ENCODE assay signal across 8 mouse cellular contexts in genomic region chr13:21180551-21181530, GRCm38 (mm10). TPM values are rescaled to one million over a fixed set of nuclear protein-coding genes. Genes with fewer than 3 reads are reported as not detected.
A peak's percentile ranks its signal among the peaks of the same experiment; 100 is the strongest.
DNase-seq lines count a peak whose midpoint lies in the region; ATAC-seq and TF ChIP-seq lines count a peak whose summit lies in the region.
"Had no signal": no experiment of that assay in that cellular context is flagged by ENCODE, and none has a peak within 500 bp of the region (broad histone marks: within the 10 kb centered on the region; RNA-seq: fewer than 3 reads in every experiment).

No protein-coding gene starts in this region.

- peaks cover 49% of the 10 kb centered on the region for H3K36me3 ChIP-seq in E14TG2a.4 (ENCODE audit: insufficient read depth, low read length)
- peaks cover 43% of the 10 kb centered on the region for H3K36me3 ChIP-seq in embryonic facial prominence, embryonic 10.5 days (replicated peaks)
- peaks cover 27% of the 10 kb centered on the region for H3K36me3 ChIP-seq in heart, embryonic 11.5 days (ENCODE audit: control insufficient read depth, insufficient read depth, low read length)

- ATAC-seq in heart, embryonic 11.5 days (replicated peaks; ENCODE audit: insufficient number of reproducible peaks, low FRiP score, low TSS enrichment): peak; percentile 48

- no peak for TF ChIP-seq CTCF in E14TG2a.4 (conservative IDR thresholded peaks at IDR 0.05; ENCODE audit: low read length)

- peak overlapping the region; percentile 92 for H3K4me2 ChIP-seq in heart, embryonic 11.5 days

- peak overlapping the region; percentile 98 for H3K4me3 ChIP-seq in E14TG2a.4 (replicated peaks; ENCODE audit: low read length)
- H3K4me3 ChIP-seq in embryonic facial prominence, embryonic 10.5 days: peak overlapping the region; percentile 98
- H3K4me3 ChIP-seq in heart, embryonic 11.5 days (ENCODE audit: low read depth, low read length): peak overlapping the region; percentile 89

- peak overlapping the region; percentile 90 for H3K9ac ChIP-seq in heart, embryonic 11.5 days (ENCODE audit: low read depth, low read length)

- H3K27me3 ChIP-seq in E14TG2a.4 (ENCODE audit: insufficient read depth, low read length): no peaks in the 10 kb centered on the region
- no peaks in the 10 kb centered on the region for H3K27me3 ChIP-seq in embryonic facial prominence, embryonic 10.5 days (replicated peaks; ENCODE audit: low read depth, poor library complexity, severe bottlenecking)
- H3K27me3 ChIP-seq in heart, embryonic 11.5 days (ENCODE audit: control insufficient read depth, insufficient read depth, low read length): no peaks in the 10 kb centered on the region

- no peaks in the 10 kb centered on the region for H3K9me3 ChIP-seq in E14TG2a.4 (ENCODE audit: low read length)
- no peaks in the 10 kb centered on the region for H3K9me3 ChIP-seq in embryonic facial prominence, embryonic 10.5 days
- no peaks in the 10 kb centered on the region for H3K9me3 ChIP-seq in heart, embryonic 11.5 days (replicated peaks; ENCODE audit: control insufficient read depth, low read length)

- H3K4me1 ChIP-seq in E14TG2a.4 (replicated peaks; ENCODE audit: low read depth, low read length): peaks cover 75% of the 10 kb centered on the region
- H3K4me1 ChIP-seq in embryonic facial prominence, embryonic 10.5 days: peaks cover 37% of the 10 kb centered on the region
- H3K4me1 ChIP-seq in heart, embryonic 11.5 days (ENCODE audit: control insufficient read depth, insufficient read depth, low read length): peaks cover 16% of the 10 kb centered on the region

- peak overlapping the region; percentile 96 for H3K27ac ChIP-seq in embryonic facial prominence, embryonic 10.5 days (replicated peaks)
- H3K27ac ChIP-seq in heart, embryonic 11.5 days (ENCODE audit: low read depth, low read length): peak overlapping the region; percentile 90

- under 1% methylated on average over 71 of the region's 71 CpGs for WGBS in embryonic facial prominence, embryonic 10.5 days
- WGBS in heart, embryonic 11.5 days (ENCODE audit: insufficient replicate concordance): 1% methylated on average over 68 of the region's 71 CpGs

- peak; percentile 77 for DNase-seq in adrenal gland, adult 2 months
- DNase-seq in embryonic facial prominence, embryonic 10.5 days (ENCODE audit: low spot score): peak; percentile 82
- DNase-seq in kidney, postnatal 14 days: peak; percentile 69
- peak; percentile 56 for DNase-seq in lung, postnatal 25 days (ENCODE audit: low spot score)
- peak; percentile 29 to 34 for DNase-seq in right cerebral cortex, adult 2 months (ENCODE audit: low spot score in 2 of 2)

RNA-seq across cellular contexts. Expression of gene Trim27, which starts 1.6 kb away (rescaled TPM):
- total RNA-seq in adrenal gland, adult 2 months (2021): 10 to 100 TPM; 47.9 to 52.0 TPM
- polyA plus RNA-seq in adrenal gland, adult 2 months (2012; rRNA removed): 170 and 180 TPM in 2 replicates
- polyA plus RNA-seq in embryonic facial prominence, embryonic 10.5 days (2016; fragmentation: Nextera tagmentation; extraction: Ambion mirVana): 180 and 191 TPM in 2 replicates
- polyA plus RNA-seq in heart, embryonic 11.5 days (2014; fragmentation: Nextera tagmentation; extraction: Ambion mirVana): 94.9 and 102 TPM in 2 replicates

RNA-seq across cellular contexts. Expression of gene Olfr1368, which starts 35.2 kb away (rescaled TPM):
- total RNA-seq in adrenal gland, adult 2 months (2021): not detected
- not detected in 2 replicates for polyA plus RNA-seq in adrenal gland, adult 2 months (2012; rRNA removed)
- not detected in 2 replicates for polyA plus RNA-seq in embryonic facial prominence, embryonic 10.5 days (2016; fragmentation: Nextera tagmentation; extraction: Ambion mirVana)
- polyA plus RNA-seq in heart, embryonic 11.5 days (2014; fragmentation: Nextera tagmentation; extraction: Ambion mirVana): not detected in 2 replicates
- total RNA-seq: left cerebral cortex, postnatal 10 days had no signal

RNA-seq across cellular contexts. Expression of gene Olfr263, which starts 51.4 kb away (rescaled TPM):
- total RNA-seq in adrenal gland, adult 2 months (2021): not detected
- polyA plus RNA-seq in adrenal gland, adult 2 months (2012; rRNA removed): not detected in 2 replicates
- not detected in 2 replicates for polyA plus RNA-seq in embryonic facial prominence, embryonic 10.5 days (2016; fragmentation: Nextera tagmentation; extraction: Ambion mirVana)
- polyA plus RNA-seq in heart, embryonic 11.5 days (2014; fragmentation: Nextera tagmentation; extraction: Ambion mirVana): not detected in 2 replicates
- total RNA-seq: left cerebral cortex, postnatal 10 days had no signal

Comparison
In these comparisons a context has a peak if more than half of its experiments do, and no peak if none do; other contexts are left out.
1. Peak in every context shown above with its lines: DNase-seq, ATAC-seq, H3K4me3 ChIP-seq and H3K27ac ChIP-seq.
2. DNase-seq: peak in every context shown above with its lines; median percentile 82 in embryonic facial prominence, embryonic 10.5 days; 77 in adrenal gland, adult 2 months; 69 in kidney, postnatal 14 days; 56 in lung, postnatal 25 days; 32 in right cerebral cortex, adult 2 months.